Mouse (Mus musculus): ENCODE data around the gene Rin2.

DNA sequence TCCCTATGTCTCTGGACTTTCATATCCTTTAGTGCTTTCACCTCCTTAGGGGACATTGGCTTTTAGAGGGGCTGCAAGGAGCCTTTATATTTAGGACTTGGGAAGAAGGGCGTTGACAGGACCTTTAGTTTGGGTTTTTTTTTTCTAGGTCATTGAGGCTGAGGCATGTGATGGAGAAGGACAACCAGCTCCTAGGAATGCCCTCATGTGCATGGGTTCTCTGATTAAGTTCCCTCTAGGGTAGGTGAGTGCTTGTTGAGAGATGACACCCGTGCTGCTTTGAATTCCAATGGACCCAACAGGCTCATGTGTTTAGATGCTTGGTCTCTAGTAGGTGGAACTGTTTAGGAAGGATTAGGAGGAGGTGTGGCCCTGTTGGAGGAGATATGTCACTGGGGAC is 1.9 kb downstream of the Rin2 start:
- TF ChIP-seq CTCF (IDR thresholded peaks at IDR 0.05; ENCODE audit: control insufficient read depth, insufficient read depth, low read length): no peak
- TF ChIP-seq POLR2A (IDR thresholded peaks at IDR 0.05; ENCODE audit: borderline replicate concordance, control insufficient read depth, low read depth, low read length): no peak
